Mouse (Mus musculus) olfactory bulb, adult 2 months (tissue): Measurements from ENCODE around the gene Rptor.

ENCODE experiments used
- CTCF ChIP-seq: fragments of 200-500 bp; IDR thresholded peaks from 2 replicates; pipeline ENCODE4 v1.5.1; 2012; ENCODE audit warnings: low read depth, mild to moderate bottlenecking, low read length, moderate library complexity; ENCODE audit not compliant: insufficient read depth
- POLR2A ChIP-seq: fragments of 200-500 bp; IDR thresholded peaks from 2 replicates; pipeline ENCODE4 v1.6.1; 2012; ENCODE audit warnings: mild to moderate bottlenecking, low read depth, low read length, moderate library complexity; ENCODE audit not compliant: insufficient read depth

- TF ChIP-seq CTCF (no peak), POLR2A (no peak)
Observed at GRCm38 (mm10) chr11:119768511-119768910, 165.8 kb downstream of the Rptor start.
